Mouse (Mus musculus) adrenal gland, postnatal 36 days (tissue): ENCODE measurements around the gene Fuz. TPM values are rescaled to one million over a fixed set of nuclear protein-coding genes. Genes with fewer than 3 reads are reported as not detected.

ENCODE experiments used
- DNase-seq, 2 experiments: peaks; one replicate each; pipeline ENCODE4 v3.0.0; 2021; ENCODE audit warnings: mixed read lengths in 1 of 2
- long read RNA-seq, 2 experiments: library from polyadenylated mRNA; stranded (forward); transcript quantifications; one replicate each; pipeline ENCODE4 v2.0.0; 2021; ENCODE audit warnings: borderline sequencing depth in 2 of 2
- total RNA-seq, 2 experiments: library from RNA; stranded (reverse); gene quantifications; 2 replicates each; pipeline ENCODE4 v1.2.3; 2021

Gene Fuz
- 10 to 100 TPM; 24.9 to 25.8 TPM for total RNA-seq
- long read RNA-seq, experiment 1, transcript Fuz-201 (11 exons, 1,698 nt), result major isoform, 32 of 55 reads
- long read RNA-seq, experiment 1, partial matches to known transcripts, result 4 of 55 reads
- long read RNA-seq, experiment 1, other reads (novel, unspliced or antisense), result 16 of 55 reads
- long read RNA-seq, experiment 2, transcript Fuz-201 (11 exons, 1,698 nt), result major isoform, 8 of 22 reads
- long read RNA-seq, experiment 2, partial matches to known transcripts, result 1 of 22 reads
- long read RNA-seq, experiment 2, other reads (novel, unspliced or antisense), result 12 of 22 reads

DNA sequence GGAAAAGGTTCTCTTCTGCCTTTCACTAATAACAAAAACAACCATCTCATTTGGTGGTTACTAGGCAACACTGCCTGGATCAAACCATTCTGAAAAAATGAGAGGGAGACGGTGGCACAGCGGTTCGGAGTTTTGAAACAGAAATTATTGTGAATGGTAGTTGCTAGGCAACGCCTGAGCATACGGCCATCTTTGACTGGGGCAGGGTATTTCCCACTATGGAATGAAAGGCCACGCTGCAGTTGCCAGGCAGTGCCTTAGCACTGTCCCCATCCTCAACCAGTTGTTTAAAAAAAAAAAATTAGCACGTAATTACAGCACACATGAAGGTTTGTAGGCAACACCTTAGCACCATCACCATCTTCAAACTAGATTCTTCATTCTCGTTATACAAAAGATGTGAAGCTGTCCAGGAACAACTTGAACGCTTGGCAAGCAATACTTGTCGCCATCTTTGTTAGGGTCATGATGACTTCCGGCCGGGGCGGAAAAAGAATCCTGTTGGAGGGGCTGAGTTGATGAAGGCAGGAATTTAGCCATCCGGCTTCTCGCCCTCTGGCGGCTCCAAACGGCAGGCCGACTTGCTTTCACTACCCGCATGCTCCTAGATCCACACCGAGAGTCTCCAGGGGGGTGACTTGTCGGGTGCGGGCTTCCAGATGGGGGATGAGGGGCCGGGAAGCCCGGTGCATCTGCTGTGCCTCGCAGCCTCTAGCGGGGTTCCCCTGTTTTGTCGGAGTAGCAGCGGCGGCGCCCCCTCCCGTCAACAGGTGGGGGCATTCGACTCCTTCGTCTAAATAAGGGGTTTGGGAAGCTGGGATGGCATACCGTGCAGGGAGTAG, at the start of gene Fuz:
Gene Fuz (plus strand): TSS at position 487 of the 842 bp plus-strand sequence.
- peak; percentile 91 to 92 for DNase-seq

GRCm38 (mm10) chr7:44846804-44847203, 49.1 kb upstream of the Fuz start:
- no peak for DNase-seq

- no peak for DNase-seq
These were observed 48.1 kb upstream of the Fuz start for GRCm38 (mm10) chr7:44847772-44848171.

GRCm38 (mm10) chr7:44848561-44849415, 47.1 kb upstream of the Fuz start, which contains the start of the genes Akt1s1 and Tbc1d17:
Akt1s1 (plus strand) TSS chr7:44848991.
Tbc1d17 (minus strand) TSS chr7:44849079.
- peak; percentile 98 to 99 for DNase-seq

GRCm38 (mm10) chr7:44849416-44850111, 46.3 kb upstream of the Fuz start:
- peak; percentile 94 for DNase-seq

DNA sequence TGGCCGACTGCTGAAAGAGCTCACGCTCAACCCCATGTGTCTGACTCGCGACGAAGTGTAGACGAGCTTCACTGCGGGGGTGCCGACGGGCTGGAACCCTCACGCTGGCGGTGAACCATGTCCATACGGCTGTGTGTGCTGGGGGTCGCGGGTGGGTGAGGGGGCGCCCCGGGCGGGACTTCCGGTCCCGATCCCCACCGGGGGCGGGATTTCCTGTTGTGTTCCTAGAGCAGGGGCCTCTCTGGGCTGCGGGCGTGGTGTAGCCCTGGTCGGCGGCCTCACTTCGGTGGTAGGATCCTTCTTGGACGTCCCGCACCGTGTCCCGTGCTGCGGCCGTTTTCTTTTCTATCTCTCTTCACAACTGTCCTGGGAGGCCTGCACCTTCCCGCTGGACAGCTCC, 45.7 kb upstream of the Fuz start:
- peak; percentile 84 to 92 for DNase-seq

DNA sequence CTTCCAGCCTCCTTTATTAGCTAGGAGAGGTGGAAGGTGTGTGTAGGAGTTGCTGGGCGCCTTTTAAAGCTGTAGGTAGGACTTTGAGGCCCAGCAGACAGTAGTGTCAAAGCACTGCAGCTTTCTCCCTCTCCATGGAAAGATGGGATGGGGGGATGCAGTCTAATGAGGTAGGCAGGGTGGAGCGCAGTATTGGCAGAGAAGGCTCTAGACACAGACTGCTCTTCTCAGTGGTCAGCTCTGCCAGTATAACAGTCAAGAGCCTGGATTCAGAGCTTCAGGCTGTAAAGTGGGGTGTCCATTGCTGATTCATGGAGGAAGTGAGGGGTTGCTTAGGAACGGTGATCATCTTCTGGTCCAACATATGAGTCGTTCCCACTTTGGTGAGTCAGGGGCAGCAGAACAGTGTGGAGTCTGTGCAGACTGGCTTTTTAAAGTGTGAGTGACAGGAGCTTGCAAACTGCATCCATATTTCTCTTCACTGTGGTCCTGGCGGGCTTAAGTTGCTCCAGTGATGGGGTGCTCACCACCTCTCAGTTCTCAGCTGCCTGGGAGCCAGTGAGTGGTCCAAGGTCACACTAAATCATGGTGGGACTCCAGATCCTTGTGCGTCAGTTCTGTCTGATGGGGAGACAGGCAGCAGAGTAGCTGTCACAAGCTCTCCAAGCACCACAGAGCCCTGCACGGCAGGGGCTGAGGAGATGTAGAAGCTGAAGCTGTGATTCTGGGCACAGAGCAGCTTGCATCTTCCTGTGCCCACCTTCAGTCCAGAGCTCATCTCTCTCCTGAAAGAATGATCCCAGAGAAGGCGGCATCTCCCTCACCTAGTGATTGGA, 44.9 kb upstream of the Fuz start:
- DNase-seq, result no peak

DNA sequence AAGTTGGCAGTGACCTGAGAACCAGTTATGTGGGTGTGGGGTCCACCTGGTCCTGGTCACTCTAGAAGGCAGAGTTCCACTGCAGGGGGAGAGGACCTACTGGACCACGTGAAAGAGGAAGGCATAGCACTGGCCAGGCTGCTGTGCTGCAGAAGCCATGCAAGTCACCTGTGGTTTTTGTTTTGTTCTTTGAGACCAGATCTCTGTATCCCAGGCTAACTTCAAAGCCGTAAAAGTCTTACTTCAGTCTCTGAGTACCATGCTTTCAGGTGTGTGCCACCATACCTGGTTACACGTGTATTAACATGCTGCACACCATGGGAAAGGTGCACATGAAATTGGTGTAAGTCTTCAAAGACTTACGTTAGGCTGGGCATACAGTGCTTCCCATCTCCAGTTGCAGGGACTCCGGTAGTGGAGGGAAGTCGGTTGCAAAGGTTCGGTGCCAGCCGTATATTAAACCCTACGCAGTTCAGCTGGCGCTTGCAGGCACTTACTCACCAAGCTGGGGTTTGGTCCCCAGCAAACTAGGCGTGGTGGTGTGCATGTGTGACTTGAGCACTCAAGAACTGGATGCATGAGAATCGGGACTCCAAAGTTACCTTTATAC, 44.1 kb upstream of the Fuz start:
- DNase-seq, result no peak

DNA sequence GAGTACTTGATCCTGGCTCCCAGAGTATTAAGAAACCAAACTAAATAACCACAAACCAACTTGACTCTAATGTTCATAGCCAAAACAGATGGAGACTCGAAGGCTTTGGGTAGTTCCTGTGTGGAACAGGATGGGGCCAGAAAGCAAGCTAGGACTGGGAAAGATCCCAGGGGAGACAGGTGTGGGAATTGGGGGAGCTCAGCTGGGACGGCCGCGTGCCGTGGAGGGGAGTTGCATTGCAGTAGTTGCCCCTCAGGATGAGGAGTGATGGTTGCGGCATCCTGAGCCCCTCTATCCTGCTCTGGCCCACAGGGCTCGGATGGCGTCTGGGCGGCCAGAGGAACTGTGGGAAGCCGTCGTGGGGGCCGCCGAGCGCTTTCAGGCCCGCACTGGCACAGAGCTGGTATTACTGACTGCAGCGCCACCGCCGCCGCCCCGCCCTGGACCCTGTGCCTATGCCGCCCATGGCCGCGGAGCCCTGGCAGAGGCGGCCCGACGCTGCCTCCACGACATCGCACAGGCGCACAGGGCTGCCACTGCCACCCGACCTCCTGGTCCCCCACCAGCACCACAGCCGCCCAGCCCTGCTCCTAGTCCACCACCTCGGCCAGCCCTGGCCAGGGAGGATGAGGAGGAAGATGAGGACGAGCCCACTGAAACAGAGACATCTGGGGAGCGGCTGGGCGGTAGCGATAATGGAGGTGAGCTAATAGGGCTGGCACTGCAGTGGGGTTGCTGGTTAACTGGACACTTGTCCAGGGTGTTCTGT, 43.4 kb upstream of the Fuz start:
- no peak for DNase-seq

DNA sequence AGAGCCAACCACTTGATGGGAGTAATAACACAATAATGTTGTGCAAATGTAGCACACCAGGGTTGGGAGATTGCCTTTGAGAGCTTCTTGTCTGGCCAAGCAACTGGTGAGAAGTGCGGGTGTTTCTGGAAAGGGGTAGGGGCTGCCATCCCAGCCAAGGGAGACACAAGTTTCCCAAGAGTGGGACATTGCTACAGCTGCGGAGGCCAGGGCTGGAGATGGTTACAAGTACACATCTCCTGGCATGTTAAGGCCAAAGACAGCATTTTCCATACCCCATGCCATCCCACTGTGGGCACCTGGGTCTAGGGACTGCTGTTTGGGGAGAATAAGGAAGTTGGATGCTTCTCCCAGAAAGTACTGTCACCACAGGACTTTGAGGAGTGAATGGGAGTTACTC, 42.8 kb upstream of the Fuz start:
- DNase-seq, result no peak

DNA sequence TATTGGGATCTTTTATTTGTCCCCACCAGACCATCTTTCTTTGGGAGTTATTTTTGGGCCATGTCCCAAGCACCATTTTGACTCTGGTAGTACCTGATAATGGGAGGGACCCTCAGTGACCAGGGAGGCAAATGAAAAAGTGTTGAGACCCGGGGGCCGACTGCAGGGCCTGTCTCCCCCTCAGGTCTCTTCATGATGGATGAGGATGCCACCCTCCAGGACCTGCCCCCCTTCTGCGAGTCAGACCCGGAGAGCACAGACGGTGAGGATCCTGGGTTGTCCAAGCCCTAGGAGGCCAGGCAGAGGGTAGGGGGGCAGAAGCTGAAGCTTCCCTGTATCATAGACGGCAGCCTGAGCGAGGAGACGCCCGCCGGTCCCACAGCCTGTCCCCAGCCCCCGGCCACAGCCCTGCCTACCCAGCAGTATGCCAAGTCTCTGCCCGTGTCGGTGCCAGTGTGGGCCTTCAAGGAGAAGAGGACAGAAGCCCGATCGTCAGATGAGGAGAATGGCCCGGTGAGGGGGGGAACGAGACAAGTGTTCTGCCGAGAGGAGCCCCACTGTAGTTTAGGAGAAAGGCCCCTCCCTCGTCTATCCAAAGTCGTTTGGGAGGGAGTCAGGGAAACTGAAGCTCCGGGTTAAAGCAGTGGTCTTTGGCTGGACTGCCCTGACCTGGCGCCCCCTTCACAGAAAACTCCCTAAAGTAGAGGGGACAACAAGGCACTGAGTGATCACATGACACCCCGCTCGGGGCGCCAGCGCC, 42.1 kb upstream of the Fuz start:
- DNase-seq, result peak in 1 of 2 experiments; percentile 39

DNA sequence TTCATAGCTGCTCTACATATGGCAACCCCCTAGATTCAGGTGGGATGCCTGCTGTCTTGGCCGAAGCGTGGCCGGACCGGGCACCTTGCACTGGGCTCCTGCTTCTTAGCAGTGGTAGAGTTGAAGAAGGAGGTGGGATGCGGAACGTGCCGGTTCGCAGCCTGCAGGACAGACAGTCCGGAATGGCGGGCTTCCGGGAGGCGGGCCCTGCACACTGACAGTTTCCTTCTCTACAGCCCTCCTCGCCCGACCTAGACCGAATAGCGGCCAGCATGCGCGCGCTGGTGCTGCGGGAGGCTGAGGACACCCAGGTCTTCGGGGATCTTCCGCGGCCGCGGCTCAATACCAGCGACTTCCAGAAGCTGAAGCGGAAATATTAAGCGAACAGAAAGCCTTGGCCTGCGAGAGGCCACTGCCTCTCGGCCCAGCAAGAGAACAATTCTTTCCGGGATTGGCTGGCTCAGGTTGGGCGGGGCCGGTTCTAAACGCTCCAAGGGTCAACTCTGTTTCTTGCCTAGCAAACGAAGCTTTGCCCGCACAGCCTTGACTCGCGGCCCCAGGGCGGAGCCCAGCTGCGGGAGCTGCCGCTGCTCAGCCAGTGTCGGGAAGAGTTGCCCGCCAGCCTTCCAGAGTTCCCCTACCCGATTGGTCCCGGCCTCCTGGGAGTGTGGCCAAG, 41.4 kb upstream of the Fuz start:
- peak; percentile 95 to 96 for DNase-seq

- no peak for DNase-seq
These were observed 40.8 kb upstream of the Fuz start for GRCm38 (mm10) chr7:44855036-44855435.

DNA sequence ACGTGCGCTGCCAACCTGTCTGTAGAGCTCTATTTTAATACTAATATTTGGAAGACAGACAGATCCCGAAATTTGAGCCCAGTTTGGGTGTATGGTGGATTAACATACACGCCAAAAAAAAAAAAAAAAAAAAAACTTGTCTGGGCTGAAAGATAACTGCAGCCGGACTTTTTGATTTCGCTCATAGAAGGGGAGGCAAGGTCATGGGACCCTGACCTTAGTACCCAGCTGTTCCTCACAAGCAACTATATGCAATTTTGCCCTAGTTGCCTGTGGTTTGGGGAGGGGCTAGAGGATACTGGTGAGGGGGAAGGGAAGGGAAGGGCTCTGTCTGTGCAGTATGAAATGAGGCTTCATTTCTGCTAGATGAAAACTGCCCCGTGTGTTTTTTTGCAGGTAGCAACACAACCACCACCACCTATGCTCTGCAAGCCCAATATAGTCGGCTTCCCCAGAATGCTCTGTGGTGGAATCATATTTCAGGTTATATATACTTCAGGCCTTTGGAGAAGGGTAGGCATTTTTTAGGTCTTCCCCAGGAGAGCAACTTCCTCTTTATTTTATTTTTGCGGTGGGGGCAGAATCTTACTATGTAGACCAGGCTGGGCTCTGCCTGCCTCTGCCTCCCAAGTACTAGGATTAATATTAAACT, 39.5 kb upstream of the Fuz start:
- no peak for DNase-seq

DNA sequence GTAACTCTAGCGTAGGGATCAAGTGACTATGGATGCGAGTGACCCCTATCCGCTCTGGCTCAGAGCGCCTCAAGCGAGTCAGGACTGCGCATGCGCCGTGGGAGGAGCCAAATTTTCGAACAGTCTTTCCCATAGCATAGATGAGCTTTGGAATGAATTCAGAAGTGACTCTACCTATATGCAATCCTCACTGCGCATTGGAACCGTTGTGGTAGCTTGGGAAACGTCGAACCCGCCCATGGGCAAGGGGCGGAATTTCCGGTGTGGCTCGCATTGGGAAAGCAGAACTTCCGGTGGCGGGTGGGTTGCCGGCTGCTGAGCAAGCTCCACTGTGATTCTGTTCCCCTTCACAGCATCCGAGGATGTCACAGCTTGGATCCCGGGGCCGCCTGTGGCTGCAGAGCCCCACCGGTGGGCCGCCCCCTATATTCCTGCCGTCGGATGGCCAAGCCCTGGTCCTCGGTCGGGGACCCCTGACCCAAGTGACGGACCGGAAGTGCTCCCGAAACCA, 38.8 kb upstream of the Fuz start, which contains the start of gene Pnkp:
Gene Pnkp (plus strand): TSS at position 98 of the 511 bp plus-strand sequence.
- DNase-seq, result peak; percentile 89 to 91

DNA sequence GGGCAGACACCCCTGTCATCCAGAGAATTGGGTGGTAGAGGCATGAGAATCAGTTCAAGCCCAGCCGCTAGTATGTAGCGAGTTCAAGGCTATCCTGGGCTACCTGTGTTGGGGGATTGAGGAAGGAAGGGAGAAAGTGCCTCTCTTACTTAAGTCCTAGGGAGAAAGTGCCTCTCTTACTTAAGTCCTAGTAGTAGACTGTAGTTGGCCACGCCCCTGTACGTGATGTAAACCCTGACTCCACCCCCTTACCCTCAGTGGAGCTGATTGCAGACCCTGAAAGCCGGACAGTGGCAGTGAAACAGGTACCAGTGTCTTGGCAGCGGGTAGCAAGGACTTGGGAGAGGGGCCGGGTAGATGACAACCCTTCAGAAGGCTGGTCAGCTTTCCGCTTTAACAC, 38.0 kb upstream of the Fuz start:
- peak in 1 of 2 experiments; percentile 50 for DNase-seq

DNA sequence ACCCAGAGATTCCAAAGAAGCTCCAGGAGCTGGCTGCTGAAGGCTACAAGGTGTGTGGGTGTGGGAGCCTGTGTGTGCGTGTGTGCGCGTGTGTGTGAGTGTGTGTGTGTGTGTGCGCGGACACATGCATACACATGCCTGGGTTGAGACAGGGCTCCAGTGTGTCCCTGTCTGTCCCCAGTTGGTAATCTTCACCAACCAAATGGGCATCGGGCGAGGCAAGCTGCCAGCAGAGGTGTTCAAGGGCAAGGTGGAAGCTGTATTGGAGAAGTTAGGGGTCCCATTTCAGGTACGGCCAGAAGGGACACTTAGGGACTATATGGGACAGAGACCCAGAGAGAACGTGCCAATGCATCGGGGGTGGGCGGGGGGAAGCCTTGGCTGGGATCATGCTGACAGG, 36.0 kb upstream of the Fuz start:
- DNase-seq, result no peak
